Mouse (Mus musculus) megakaryocyte, adult 5-6 weeks (primary cell): Measurements from ENCODE around the gene Pex26. TPM values are rescaled to one million over a fixed set of nuclear protein-coding genes. Genes with fewer than 3 reads are reported as not detected.

ENCODE experiments used
- ATAC-seq: 2 replicates; pipeline ENCODE4 v1.8.0; 2016; ENCODE audit warnings: mild to moderate bottlenecking, inconsistent platforms; ENCODE audit not compliant: poor library complexity, severe bottlenecking
- total RNA-seq, 2 experiments: library from RNA; stranded (forward) in 1 of 2; stranded (reverse) in 1 of 2; fragments of 153-499, 151-499 nt in 1 of 2; fragments of 221-1000, 200-1000 nt in 1 of 2; gene quantifications; 2 replicates each; pipeline versions ENCODE4 v1.2.3 to v1.2.4; 2015 to 2017

Gene Pex26
- total RNA-seq, 2 experiments from 2014 or later, result 3.7 to 5.7 TPM

DNA sequence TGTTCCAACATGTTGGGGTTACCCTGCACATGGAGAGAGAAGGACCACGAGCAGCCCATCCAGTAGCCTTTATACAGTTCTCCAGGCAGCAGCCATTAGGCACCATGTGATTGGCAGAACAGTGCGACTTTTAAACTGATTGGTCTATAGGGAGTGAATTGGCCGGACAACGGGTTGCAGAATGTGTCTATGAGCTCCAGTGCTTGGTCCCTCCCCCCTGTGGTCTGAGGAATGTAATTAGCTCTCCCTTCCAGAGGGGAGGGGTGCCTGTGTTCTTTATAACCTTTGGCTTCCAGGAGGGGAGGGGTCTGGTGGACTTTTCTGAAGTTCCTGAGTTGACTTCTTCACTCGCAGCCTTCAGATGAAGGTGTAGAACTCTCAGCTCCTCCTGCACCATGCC lies 18.6 kb downstream of the Pex26 start:
- no peak for ATAC-seq

- ATAC-seq, result no peak
Observed at GRCm38 (mm10) chr6:121206481-121206880, 23.0 kb downstream of the Pex26 start.

GRCm38 (mm10) chr6:121209584-121209983 lies 26.1 kb downstream of the Pex26 start:
- ATAC-seq, result no peak

- ATAC-seq, result peak; percentile 79
Observed at GRCm38 (mm10) chr6:121210149-121210925, 26.9 kb downstream of the Pex26 start, which contains the start of gene Tuba8. Gene Tuba8 (plus strand): TSS chr6:121210696.

DNA sequence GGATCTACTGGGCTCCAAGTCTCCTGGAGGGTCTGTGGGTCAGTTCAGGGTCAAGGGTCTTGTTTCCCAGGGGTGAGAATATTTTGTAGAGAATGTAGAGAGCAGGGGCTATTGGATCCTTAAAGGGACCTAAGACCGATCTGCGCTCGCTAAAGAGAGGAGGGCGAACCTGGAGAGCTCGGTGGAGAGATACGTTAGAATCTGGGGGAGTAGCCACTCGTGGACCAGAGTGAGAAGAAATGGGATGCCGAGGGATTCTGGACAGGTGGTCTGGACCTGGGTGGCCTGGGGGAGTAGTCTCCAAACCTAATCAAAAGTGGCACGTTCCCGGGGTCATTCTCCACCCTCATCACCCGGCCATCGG lies 27.4 kb downstream of the Pex26 start:
- no peak for ATAC-seq

DNA sequence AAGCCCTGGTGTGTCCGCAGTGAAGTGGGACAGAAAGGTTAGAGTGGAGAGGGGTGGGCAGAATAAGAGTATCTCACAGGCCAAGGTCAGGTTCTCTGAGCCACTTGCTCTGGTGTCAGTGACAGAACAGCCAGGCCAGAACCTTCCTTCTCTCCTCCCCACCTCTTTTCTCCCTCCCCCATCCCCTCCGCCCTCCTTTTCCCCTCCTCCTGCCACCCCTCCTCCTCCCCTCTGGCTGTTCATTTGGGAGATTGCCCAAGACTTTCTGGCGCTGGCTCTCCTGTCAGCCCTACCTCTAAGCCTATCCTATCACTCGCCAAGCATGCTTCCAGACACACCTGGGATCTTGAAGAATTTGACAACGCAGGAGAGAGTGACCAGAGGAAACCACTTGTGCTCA lies 28.3 kb downstream of the Pex26 start:
- ATAC-seq, result no peak

DNA sequence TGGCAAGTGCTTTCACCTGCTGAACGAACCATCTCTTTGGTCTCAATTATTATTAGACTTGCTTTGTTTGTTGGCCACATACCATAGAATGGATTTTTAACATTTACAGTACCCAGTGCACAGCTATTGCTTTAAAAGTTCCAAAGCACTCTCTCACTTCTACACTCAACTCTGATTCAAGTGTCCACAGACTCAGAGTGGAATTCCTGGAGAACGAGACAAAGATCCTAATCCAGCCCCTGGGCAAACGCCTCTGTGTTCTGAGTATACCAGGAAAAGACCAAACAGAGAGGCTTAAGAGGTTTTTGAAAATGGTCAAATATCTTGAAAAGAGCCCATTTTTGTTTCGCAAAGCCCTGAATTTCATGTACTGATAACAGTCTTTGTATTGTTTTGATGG lies 29.5 kb downstream of the Pex26 start:
- ATAC-seq, result no peak

GRCm38 (mm10) chr6:121214221-121214620 lies 30.8 kb downstream of the Pex26 start:
- ATAC-seq, result no peak

GRCm38 (mm10) chr6:121214667-121215330 lies 31.3 kb downstream of the Pex26 start:
- ATAC-seq, result peak; percentile 64

- no peak for ATAC-seq
Observed at GRCm38 (mm10) chr6:121215336-121215735, 31.9 kb downstream of the Pex26 start.

- ATAC-seq, result no peak
Observed at GRCm38 (mm10) chr6:121215896-121216295, 32.4 kb downstream of the Pex26 start.

DNA sequence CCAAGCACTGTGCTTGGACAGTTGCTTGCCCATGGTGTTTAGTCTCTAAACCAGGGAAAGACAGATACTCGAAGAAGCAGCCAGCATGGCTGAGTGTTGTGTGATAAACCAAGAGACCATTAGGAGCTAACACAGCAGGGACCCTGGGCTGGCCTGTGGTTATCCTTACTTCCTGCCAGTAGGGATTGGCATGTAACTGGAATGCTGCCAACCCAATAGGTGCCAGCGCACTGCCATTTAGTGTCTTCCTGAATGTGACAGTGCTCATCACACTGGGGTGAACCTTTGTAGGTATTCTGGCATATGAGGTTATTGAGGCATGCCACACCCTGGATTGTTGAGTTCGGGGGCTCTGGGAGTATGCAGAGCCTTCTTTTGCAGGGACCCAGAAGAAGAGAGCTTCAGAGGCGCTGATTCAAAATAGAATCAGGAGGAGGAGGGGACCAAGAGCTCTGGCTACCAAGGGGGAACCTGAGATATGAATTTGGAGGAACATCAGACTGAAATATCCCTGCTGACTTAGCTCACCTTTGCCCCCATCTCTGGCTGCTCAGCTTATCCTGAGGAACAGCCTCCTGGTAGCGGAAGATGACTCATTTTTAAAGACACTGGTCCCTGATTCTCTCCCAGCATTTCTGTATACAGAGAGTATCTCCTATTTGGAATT lies 33.3 kb downstream of the Pex26 start:
- no peak for ATAC-seq

GRCm38 (mm10) chr6:121218002-121218401 lies 34.5 kb downstream of the Pex26 start:
- ATAC-seq, result peak; percentile 8

- no peak for ATAC-seq
Observed at GRCm38 (mm10) chr6:121219406-121219805, 35.9 kb downstream of the Pex26 start.

DNA sequence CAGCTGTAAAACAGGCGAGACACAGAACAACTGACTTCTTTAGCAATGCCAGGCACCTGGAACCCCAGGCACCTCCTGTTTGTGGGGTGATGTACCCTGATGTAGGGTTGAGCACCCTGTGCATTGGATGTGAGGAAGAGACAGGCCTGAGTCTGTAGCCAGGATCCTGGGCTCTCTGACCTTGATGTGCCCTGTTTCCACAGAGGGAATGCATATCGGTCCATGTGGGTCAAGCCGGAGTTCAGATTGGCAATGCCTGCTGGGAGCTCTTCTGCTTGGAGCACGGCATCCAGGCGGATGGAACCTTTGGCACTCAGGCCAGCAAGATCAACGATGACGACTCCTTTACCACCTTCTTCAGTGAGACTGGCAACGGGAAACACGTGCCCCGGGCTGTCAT lies 36.7 kb downstream of the Pex26 start:
- no peak for ATAC-seq

DNA sequence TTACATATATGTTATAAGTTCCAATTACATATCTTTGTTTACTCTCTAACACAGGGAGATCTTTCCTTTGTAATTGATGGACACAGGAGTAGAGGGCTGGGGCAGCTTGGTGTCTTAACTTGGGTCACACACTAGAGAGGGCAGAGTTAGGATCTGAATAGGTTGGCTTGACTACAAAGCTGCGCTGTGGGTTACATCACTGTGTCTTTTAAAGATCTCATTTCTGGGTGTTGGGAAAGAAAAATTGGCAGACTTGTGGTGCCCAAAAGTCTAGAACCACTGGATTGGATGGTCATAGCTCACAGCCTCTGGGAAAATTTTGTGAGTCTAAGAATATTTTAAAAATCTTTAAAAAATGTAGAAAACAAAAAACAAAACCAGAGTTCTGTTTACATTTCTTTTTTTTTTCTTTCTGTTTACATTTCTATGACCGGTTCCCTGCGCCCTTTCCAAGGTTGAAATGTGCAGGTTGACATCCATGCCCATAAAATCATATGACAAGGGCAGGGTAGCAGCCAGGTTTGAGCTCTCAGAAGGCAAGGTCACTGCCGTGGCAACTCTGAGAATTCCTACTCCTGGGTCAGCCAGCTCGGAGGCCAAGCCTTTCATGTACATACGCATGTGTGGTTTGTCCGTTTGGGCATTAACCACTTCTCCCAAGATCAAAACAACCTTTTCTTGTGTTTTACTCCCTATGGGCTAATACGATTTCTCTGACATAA lies 38.6 kb downstream of the Pex26 start:
- no peak for ATAC-seq

GRCm38 (mm10) chr6:121223001-121223400 lies 39.5 kb downstream of the Pex26 start:
- ATAC-seq, result no peak

DNA sequence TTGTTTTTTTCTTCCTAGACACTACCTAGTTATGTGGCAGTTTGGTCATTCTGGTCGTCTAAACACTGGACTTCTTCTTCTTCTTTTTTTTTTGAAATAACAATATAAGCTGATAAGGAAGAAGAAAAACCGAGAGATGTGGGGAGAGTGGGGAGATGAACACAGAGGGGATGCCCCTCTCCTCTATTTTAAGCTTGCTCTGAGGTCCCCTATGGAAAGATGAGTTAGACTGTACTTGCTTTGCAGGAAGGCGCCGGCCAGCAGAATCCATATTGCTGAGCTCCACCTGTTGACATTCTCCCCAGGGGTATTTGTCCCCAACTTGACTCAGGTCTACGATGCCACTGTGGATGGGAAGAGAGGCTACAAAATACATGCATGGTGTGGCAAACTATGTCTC lies 40.6 kb downstream of the Pex26 start:
- no peak for ATAC-seq

DNA sequence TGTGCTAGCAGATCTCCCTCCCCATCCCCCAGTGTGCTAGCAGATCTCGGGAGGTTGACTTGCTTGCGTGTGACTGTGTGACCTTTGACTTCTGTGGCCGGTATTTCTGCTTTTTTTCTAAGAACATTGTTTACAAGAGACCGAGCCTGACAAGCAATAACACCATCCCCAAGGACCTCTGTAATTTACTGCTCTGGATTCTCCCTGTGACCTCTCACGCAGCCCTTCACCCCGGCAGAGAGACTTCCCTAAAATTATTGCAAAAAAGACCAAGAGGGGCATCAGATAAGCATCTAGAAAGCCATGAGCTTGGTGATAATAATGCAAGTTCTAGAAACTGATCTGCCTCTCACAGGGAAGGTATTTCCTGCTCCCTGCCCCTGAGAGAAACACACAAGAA lies 41.5 kb downstream of the Pex26 start:
- peak; percentile 36 for ATAC-seq

- ATAC-seq, result peak; percentile 33
Observed at GRCm38 (mm10) chr6:121226043-121226442, 42.6 kb downstream of the Pex26 start.

GRCm38 (mm10) chr6:121226744-121227143 lies 43.3 kb downstream of the Pex26 start:
- peak; percentile 73 for ATAC-seq
